Mouse (Mus musculus) central nervous system, embryonic 18 days (tissue): ENCODE data around the gene Mrpl40. TPM values are rescaled to one million over a fixed set of nuclear protein-coding genes. Genes with fewer than 3 reads are reported as not detected.

Source experiments
- polyA plus RNA-seq: library from polyadenylated mRNA; depleted of rRNA; stranded (reverse); fragments of >200 nt; gene quantifications from 2 replicates; pipeline ENCODE4 v1.2.3, GENCODE M21; 2012; rRNA removed

The Mrpl40 gene
- polyA plus RNA-seq = 19.1 and 22.5 TPM in 2 replicates

DNA sequence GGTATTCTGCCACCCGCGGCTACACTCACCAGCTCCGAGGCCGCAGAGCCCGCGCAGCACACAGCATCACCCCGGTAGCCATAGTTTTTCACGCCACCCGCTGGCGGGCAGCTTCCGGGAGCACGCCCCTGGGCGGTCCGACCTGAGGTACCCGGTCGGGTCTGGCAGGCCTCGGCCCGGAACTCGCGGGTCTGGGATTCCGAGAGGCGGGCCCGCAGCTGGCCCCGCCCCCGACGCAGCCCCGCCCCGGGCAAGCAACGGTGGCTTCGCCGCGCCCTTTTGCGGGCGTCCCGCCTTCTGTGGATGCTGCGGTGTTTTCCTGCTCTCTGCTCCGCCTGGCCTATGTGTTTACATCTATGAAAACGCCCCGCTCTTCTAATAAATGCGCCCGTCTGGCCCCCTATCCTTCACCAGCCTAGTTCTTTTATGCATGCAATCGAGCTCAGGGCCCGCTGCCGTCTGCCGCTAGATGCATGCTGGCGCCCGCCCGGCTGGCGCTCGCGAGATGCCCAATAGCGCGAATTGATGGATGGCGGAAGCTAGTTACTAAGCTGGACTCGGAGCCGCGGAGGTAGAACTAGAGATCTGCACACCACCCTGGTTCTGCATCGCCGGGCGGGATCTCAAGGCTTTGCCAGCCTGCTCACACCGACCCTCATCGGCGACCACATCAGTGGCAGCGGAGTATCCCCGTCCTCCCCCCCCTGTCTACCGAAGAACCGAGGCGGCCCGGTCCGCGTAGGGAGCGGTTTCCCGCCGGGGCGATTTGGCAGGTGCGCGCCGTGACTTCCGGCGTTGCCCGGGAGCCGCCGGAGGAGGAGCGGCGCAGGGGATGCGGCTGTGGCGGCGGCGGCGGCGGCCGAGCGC is at the start of gene Mrpl40, which contains the start of gene Hira:
TSS of gene Mrpl40 (minus strand) at position 421 of the 867 bp plus-strand sequence.
TSS of gene Hira (plus strand) at position 596 of the 867 bp plus-strand sequence.

GRCm38 (mm10) chr16:18836468-18837208 is 40.0 kb downstream of the Mrpl40 start, which contains the start of the genes 2510002D24Rik and Gm28539:
Gene 2510002D24Rik, plus strand, starts transcription at chr16:18836578.
Gene Gm28539, plus strand, starts transcription at chr16:18836584.

Other genes with a start within 250 kb of the Mrpl40 start
- gene Sept5, start 246.9 kb downstream of the Mrpl40 start, polyA plus RNA-seq = 365 and 427 TPM in 2 replicates
- 133 and 134 TPM in 2 replicates for gene Cldn5, start 100.0 kb downstream of the Mrpl40 start, polyA plus RNA-seq
- 72.1 and 74.8 TPM in 2 replicates for gene Ufd1, start 65.1 kb downstream of the Mrpl40 start, polyA plus RNA-seq
- gene Cdc45, start 64.9 kb downstream of the Mrpl40 start, polyA plus RNA-seq = 10.9 and 11.5 TPM in 2 replicates
- 39.7 and 43.1 TPM in 2 replicates for gene 2510002D24Rik, start 40.3 kb downstream of the Mrpl40 start, polyA plus RNA-seq
- gene Gm28539, start 40.3 kb downstream of the Mrpl40 start, polyA plus RNA-seq = 0.69 TPM in 1 of 2 replicates, not detected in the other
- gene Hira, start 175 bp upstream of the Mrpl40 start, polyA plus RNA-seq = 98.8 and 110 TPM in 2 replicates